In the genomic region with DNA sequence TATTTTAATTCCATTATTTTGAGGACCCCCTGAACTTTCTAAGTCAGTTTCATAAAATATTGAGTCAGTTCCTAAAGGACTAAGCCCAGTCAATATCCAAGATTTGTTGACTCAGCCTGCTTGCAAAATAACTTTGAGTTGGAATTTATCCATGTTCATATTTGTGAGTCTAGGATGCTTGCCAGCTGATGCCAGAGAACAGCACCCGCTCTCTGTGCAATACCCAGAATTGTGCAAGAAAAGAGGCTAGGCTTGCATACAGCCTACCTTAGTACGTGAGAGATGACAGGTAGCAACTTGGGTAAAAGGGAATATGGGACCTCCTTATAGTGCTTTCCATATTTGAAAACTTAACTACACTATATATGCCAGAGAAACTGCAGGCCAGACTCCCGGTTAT, we compare ENCODE assay signal across 16 mouse cellular contexts.
DNase-seq lines count a peak whose midpoint lies in the region; ATAC-seq and TF ChIP-seq lines count a peak whose summit lies in the region.
"Had no signal": no experiment of that assay in that cellular context is flagged by ENCODE, and none has a peak within 500 bp of the region (broad histone marks: within the 10 kb centered on the region; RNA-seq: fewer than 3 reads in every experiment).

No protein-coding gene starts in this region.

- no peaks in the 10 kb centered on the region for H3K27me3 ChIP-seq in hindbrain, embryonic 13.5 days
- H3K27me3 ChIP-seq: forebrain, embryonic 15.5 days; hindbrain, embryonic 15.5 days; limb, embryonic 13.5 days had no signal

- no peak for TF ChIP-seq CTCF in left cerebral cortex, adult 2 months (IDR thresholded peaks at IDR 0.05)

- WGBS in hindbrain, embryonic 13.5 days = 95% methylated on average over 3 of the region's 3 CpGs

- H3K27ac ChIP-seq in left cerebral cortex, adult 2 months = 0 out of 2 replicates have a peak overlapping the region, but pooled peaks have one; percentile 18
- no peak overlapping the region for H3K27ac ChIP-seq in hindbrain, embryonic 13.5 days
- H3K27ac ChIP-seq: embryonic facial prominence, embryonic 13.5 days; hindbrain, embryonic 15.5 days; limb, embryonic 13.5 days had no signal

- intact Hi-C loops in left cerebral cortex, adult 2 months (cut with DNase I) = no loop called here
- intact Hi-C loops in left cerebral cortex, postnatal 36 days (cut with DNase I) = no loop called here

- H3K4me1 ChIP-seq in hindbrain, embryonic 13.5 days (replicated peaks) = peaks cover 10% of the 10 kb centered on the region

- ATAC-seq in hindbrain, embryonic 13.5 days (ENCODE audit: low FRiP score) = no peak
- ATAC-seq: forebrain, embryonic 15.5 days had no signal

- no peak overlapping the region for H3K4me2 ChIP-seq in hindbrain, embryonic 13.5 days
- H3K4me2 ChIP-seq: embryonic facial prominence, embryonic 13.5 days; forebrain, embryonic 15.5 days; hindbrain, embryonic 15.5 days; limb, embryonic 13.5 days had no signal

- no peaks in the 10 kb centered on the region; the same call in 1 of the 2 replicates for H3K36me3 ChIP-seq in hindbrain, embryonic 13.5 days
- H3K36me3 ChIP-seq: embryonic facial prominence, embryonic 13.5 days; forebrain, embryonic 15.5 days; G1E; hindbrain, embryonic 15.5 days; limb, embryonic 13.5 days had no signal

- H3K9ac ChIP-seq in hindbrain, embryonic 13.5 days = no peak overlapping the region
- H3K9ac ChIP-seq: embryonic facial prominence, embryonic 13.5 days; forebrain, embryonic 15.5 days; hindbrain, embryonic 15.5 days; limb, embryonic 13.5 days had no signal

- DNase-seq in cerebellum, adult 11-12 months = peak; percentile 53
- DNase-seq in cerebellum, postnatal 4 days (ENCODE audit: low spot score in 2 of 2) = no peak
- DNase-seq in left cerebral cortex, adult 2 months (ENCODE audit: extremely low spot score in 1 of 2, low spot score in 2 of 2) = no peak
- DNase-seq in left cerebral cortex, postnatal 36 days (ENCODE audit: low spot score in 2 of 2) = no peak
- DNase-seq in fibroblast of lung, adult 2 months (ENCODE audit: low read depth) = peak; percentile 73
- peak; percentile 26 to 31 for DNase-seq in lung, postnatal 4 days
- no peak for DNase-seq in right cerebral cortex, adult 18-20 months
- DNase-seq: gastrocnemius, postnatal 25 days; kidney, adult 8-10 months; right cerebral cortex, postnatal 14 days had no signal

- H3K4me3 ChIP-seq in left cerebral cortex, adult 2 months = no peak overlapping the region
- no peak overlapping the region for H3K4me3 ChIP-seq in hindbrain, embryonic 13.5 days
- H3K4me3 ChIP-seq: embryonic facial prominence, embryonic 13.5 days; forebrain, embryonic 15.5 days; hindbrain, embryonic 15.5 days; limb, embryonic 13.5 days had no signal

- H3K9me3 ChIP-seq in hindbrain, embryonic 13.5 days = no peaks in the 10 kb centered on the region
- H3K9me3 ChIP-seq: embryonic facial prominence, embryonic 13.5 days; forebrain, embryonic 15.5 days; G1E; hindbrain, embryonic 15.5 days had no signal

Comparison
In these comparisons a context has a peak if more than half of its experiments do, and no peak if none do; other contexts are left out.
1. DNase-seq: peak in cerebellum, adult 11-12 months (single experiment), fibroblast of lung, adult 2 months (single experiment) and lung, postnatal 4 days (2 of 2); none in cerebellum, postnatal 4 days (0 of 2), left cerebral cortex, adult 2 months (0 of 2), left cerebral cortex, postnatal 36 days (0 of 2) and right cerebral cortex, adult 18-20 months (single experiment).